In genomic region chr5:121221328-121221850, GRCm38 (mm10) we compare ENCODE assay signal across 7 mouse cellular contexts. TPM values are rescaled to one million over a fixed set of nuclear protein-coding genes. Genes with fewer than 3 reads are reported as not detected.
A peak's percentile ranks its signal among the peaks of the same experiment; 100 is the strongest.
DNase-seq lines count a peak whose midpoint lies in the region; ATAC-seq lines count a peak whose summit lies in the region.

No protein-coding gene starts in this region.

- no peaks in the 10 kb centered on the region for H3K36me3 ChIP-seq in lung, embryonic 15.5 days
- no peaks in the 10 kb centered on the region for H3K36me3 ChIP-seq in embryonic facial prominence, embryonic 12.5 days
- no peaks in the 10 kb centered on the region for H3K36me3 ChIP-seq in intestine, embryonic 14.5 days (ENCODE audit: control insufficient read depth, insufficient read depth, low read length)
- no peaks in the 10 kb centered on the region for H3K36me3 ChIP-seq in neural tube, embryonic 13.5 days

- no peaks in the 10 kb centered on the region for H3K9me3 ChIP-seq in lung, embryonic 15.5 days
- no peaks in the 10 kb centered on the region for H3K9me3 ChIP-seq in embryonic facial prominence, embryonic 12.5 days
- H3K9me3 ChIP-seq in intestine, embryonic 14.5 days (ENCODE audit: control insufficient read depth, low read length): no peaks in the 10 kb centered on the region
- no peaks in the 10 kb centered on the region for H3K9me3 ChIP-seq in neural tube, embryonic 13.5 days

- H3K27me3 ChIP-seq in lung, embryonic 15.5 days: no peaks in the 10 kb centered on the region
- H3K27me3 ChIP-seq in embryonic facial prominence, embryonic 12.5 days: no peaks in the 10 kb centered on the region
- no peaks in the 10 kb centered on the region for H3K27me3 ChIP-seq in intestine, embryonic 14.5 days (replicated peaks; ENCODE audit: control insufficient read depth, insufficient read depth, low read length)
- H3K27me3 ChIP-seq in neural tube, embryonic 13.5 days: no peaks in the 10 kb centered on the region

- H3K9ac ChIP-seq in lung, embryonic 15.5 days: peak overlapping the region; percentile 82; the same call in 1 of the 2 replicates
- H3K9ac ChIP-seq in embryonic facial prominence, embryonic 12.5 days: peak overlapping the region; percentile 85
- H3K9ac ChIP-seq in intestine, embryonic 14.5 days (ENCODE audit: low read length): peak overlapping the region; percentile 32; the same call in 1 of the 2 replicates
- H3K9ac ChIP-seq in neural tube, embryonic 13.5 days: peak overlapping the region; percentile 96

- H3K27ac ChIP-seq in lung, embryonic 15.5 days: no peak overlapping the region
- H3K27ac ChIP-seq in embryonic facial prominence, embryonic 12.5 days: no peak overlapping the region
- H3K27ac ChIP-seq in intestine, embryonic 14.5 days (ENCODE audit: low read depth): no peak overlapping the region
- peak overlapping the region; percentile 96 for H3K27ac ChIP-seq in neural tube, embryonic 13.5 days (replicated peaks)

- H3K4me2 ChIP-seq in lung, embryonic 15.5 days: peak overlapping the region; percentile 76
- peak overlapping the region; percentile 96 for H3K4me2 ChIP-seq in embryonic facial prominence, embryonic 12.5 days (replicated peaks)
- H3K4me2 ChIP-seq in intestine, embryonic 14.5 days (ENCODE audit: low read length): peak overlapping the region; percentile 63
- H3K4me2 ChIP-seq in neural tube, embryonic 13.5 days: peak overlapping the region; percentile 87

- peaks cover 11% of the 10 kb centered on the region for H3K4me1 ChIP-seq in lung, embryonic 15.5 days
- H3K4me1 ChIP-seq in embryonic facial prominence, embryonic 12.5 days: peaks cover 9% of the 10 kb centered on the region; the same call in 1 of the 2 replicates
- H3K4me1 ChIP-seq in intestine, embryonic 14.5 days (replicated peaks; ENCODE audit: control insufficient read depth, insufficient read depth, low read length): peaks cover 8% of the 10 kb centered on the region
- H3K4me1 ChIP-seq in neural tube, embryonic 13.5 days (replicated peaks): peaks cover 31% of the 10 kb centered on the region

- DNase-seq in lung, postnatal 14 days: no peak
- no peak for DNase-seq in intestine, embryonic 14.5 days (ENCODE audit: low spot score)
- DNase-seq in frontal cortex, postnatal 25 days (ENCODE audit: low spot score in 2 of 2): no peak
- DNase-seq in frontal cortex, postnatal 14 days (ENCODE audit: low spot score in 2 of 2): no peak

- peak overlapping the region; percentile 100 for H3K4me3 ChIP-seq in lung, embryonic 15.5 days
- peak overlapping the region; percentile 91 for H3K4me3 ChIP-seq in embryonic facial prominence, embryonic 12.5 days
- H3K4me3 ChIP-seq in intestine, embryonic 14.5 days (ENCODE audit: low read depth, low read length): peak overlapping the region; percentile 90
- peak overlapping the region; percentile 97 for H3K4me3 ChIP-seq in neural tube, embryonic 13.5 days

- ATAC-seq in lung, embryonic 15.5 days (ENCODE audit: borderline replicate concordance, extremely low read depth, low FRiP score, low TSS enrichment): no peak
- ATAC-seq in embryonic facial prominence, embryonic 12.5 days (ENCODE audit: insufficient number of reproducible peaks, insufficient read depth, low FRiP score, low TSS enrichment): no peak
- ATAC-seq in intestine, embryonic 14.5 days (replicated peaks; ENCODE audit: low FRiP score, low TSS enrichment, low read depth): no peak
- 0 out of 2 replicates have a peak, but pooled peaks have one; percentile 15 for ATAC-seq in neural tube, embryonic 13.5 days (ENCODE audit: low read depth)

- WGBS in lung, embryonic 15.5 days: 19% methylated on average over 22 of the region's 23 CpGs
- 18% methylated on average over 23 of the region's 23 CpGs for WGBS in embryonic facial prominence, embryonic 12.5 days
- 26% methylated on average over 23 of the region's 23 CpGs for WGBS in intestine, embryonic 14.5 days
- WGBS in neural tube, embryonic 13.5 days: 9% methylated on average over 22 of the region's 23 CpGs

RNA-seq across cellular contexts. Expression of gene Hectd4, which starts 1.4 kb away (rescaled TPM):
- polyA plus RNA-seq in lung, embryonic 15.5 days (2015; fragmentation: Nextera tagmentation; extraction: Ambion mirVana): 4.4 and 4.7 TPM in 2 replicates
- 7.8 and 7.9 TPM in 2 replicates for polyA plus RNA-seq in embryonic facial prominence, embryonic 12.5 days (2016; fragmentation: Nextera tagmentation; extraction: Ambion mirVana)
- 8.0 and 8.1 TPM in 2 replicates for polyA plus RNA-seq in intestine, embryonic 14.5 days (2014; fragmentation: Nextera tagmentation; extraction: Ambion mirVana)
- 14.7 and 17.3 TPM in 2 replicates for polyA plus RNA-seq in neural tube, embryonic 13.5 days (2015; fragmentation: Nextera tagmentation; extraction: Ambion mirVana)

RNA-seq across cellular contexts. Expression of gene Rpl6, which starts 17.1 kb away (rescaled TPM):
- 563 and 602 TPM in 2 replicates for polyA plus RNA-seq in lung, embryonic 15.5 days (2015; fragmentation: Nextera tagmentation; extraction: Ambion mirVana)
- polyA plus RNA-seq in embryonic facial prominence, embryonic 12.5 days (2016; fragmentation: Nextera tagmentation; extraction: Ambion mirVana): 597 and 603 TPM in 2 replicates
- polyA plus RNA-seq in intestine, embryonic 14.5 days (2014; fragmentation: Nextera tagmentation; extraction: Ambion mirVana): 766 and 768 TPM in 2 replicates
- polyA plus RNA-seq in neural tube, embryonic 13.5 days (2015; fragmentation: Nextera tagmentation; extraction: Ambion mirVana): 425 and 431 TPM in 2 replicates

RNA-seq across cellular contexts. Expression of gene Ptpn11, which starts 30.2 kb away (rescaled TPM):
- polyA plus RNA-seq in lung, embryonic 15.5 days (2015; fragmentation: Nextera tagmentation; extraction: Ambion mirVana): 20.8 and 21.3 TPM in 2 replicates
- polyA plus RNA-seq in embryonic facial prominence, embryonic 12.5 days (2016; fragmentation: Nextera tagmentation; extraction: Ambion mirVana): 23.4 and 24.0 TPM in 2 replicates
- polyA plus RNA-seq in intestine, embryonic 14.5 days (2014; fragmentation: Nextera tagmentation; extraction: Ambion mirVana): 23.2 and 24.3 TPM in 2 replicates
- 17.2 and 19.4 TPM in 2 replicates for polyA plus RNA-seq in neural tube, embryonic 13.5 days (2015; fragmentation: Nextera tagmentation; extraction: Ambion mirVana)

Comparison
In these comparisons a context has a peak if more than half of its experiments do, and no peak if none do; other contexts are left out.
1. H3K9ac ChIP-seq: peak in every context shown above with its lines; median percentile 96 in neural tube, embryonic 13.5 days; 85 in embryonic facial prominence, embryonic 12.5 days; 82 in lung, embryonic 15.5 days; 32 in intestine, embryonic 14.5 days.